Mouse (Mus musculus) heart, postnatal 0 days (tissue): ENCODE data around the gene B830017H08Rik.

Experiments
- CTCF ChIP-seq: IDR thresholded peaks from 2 replicates; pipeline ENCODE4 v1.5.1; 2016; ENCODE audit warnings: antibody characterized with exemption, control low read depth, low read depth
- EP300 ChIP-seq: IDR thresholded peaks from 2 replicates; pipeline ENCODE4 v1.6.1; 2016; ENCODE audit warnings: antibody characterized with exemption, low read depth

DNA sequence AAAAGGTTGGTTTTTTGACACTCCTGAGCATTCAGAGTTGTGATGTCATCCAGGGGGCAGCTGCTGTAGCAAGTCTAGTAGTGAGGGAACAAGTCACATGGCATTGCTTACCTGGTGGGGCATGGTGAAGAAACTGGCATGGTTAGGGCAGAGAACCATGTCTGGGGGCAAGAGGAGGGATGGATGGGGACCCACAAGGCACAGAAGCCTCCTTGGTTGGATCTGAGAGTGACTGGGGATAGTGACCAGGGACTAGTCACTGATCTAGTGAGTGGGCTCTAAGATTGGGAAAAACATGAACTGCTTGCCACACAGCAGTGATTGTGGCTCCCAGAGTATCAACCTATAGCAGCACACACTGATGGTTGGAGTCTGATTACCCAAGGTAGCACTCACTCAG, 33.3 kb upstream of the B830017H08Rik start:
- no peak for TF ChIP-seq EP300
- TF ChIP-seq CTCF: no peak
